Comparison of ENCODE assay signal across 16 mouse cellular contexts in genomic region chr16:93609796-93610195, GRCm38 (mm10). TPM values are rescaled to one million over a fixed set of nuclear protein-coding genes. Genes with fewer than 3 reads are reported as not detected.
DNase-seq lines count a peak whose midpoint lies in the region.
"Had no signal": no experiment of that assay in that cellular context is flagged by ENCODE, and none has a peak within 500 bp of the region (broad histone marks: within the 10 kb centered on the region; RNA-seq: fewer than 3 reads in every experiment).

No protein-coding gene starts in this region.

- DNase-seq in heart, adult 11 months = peak; percentile 61
- no peak for DNase-seq in heart, postnatal 14 days
- peak; percentile 1 for DNase-seq in retina, embryonic 14.5 days (ENCODE audit: low spot score)
- DNase-seq in retina, postnatal 1 day = no peak
- peak; percentile 0 for DNase-seq in ZHBTc4 (ENCODE audit: low read depth, low spot score)
- DNase-seq in layer of hippocampus, postnatal 25 days (ENCODE audit: extremely low spot score in 1 of 2, low spot score in 1 of 2) = no peak
- DNase-seq in B cell, adult 2 months = no peak
- DNase-seq: adrenal gland, postnatal 10 days; cerebellum, adult 11-12 months; cerebellum, adult 9-11 months; cerebellum, postnatal 36 days; forebrain, postnatal 0 days; gastrocnemius, postnatal 14 days; heart, postnatal 4 days had no signal

- intact Hi-C loops in heart, postnatal 14 days (cut with DNase I) = loop anchor here (10.0 kb wide), 1 partner anchor 155 kb away; no protein-coding TSS in a partner anchor

RNA-seq across cellular contexts. Expression of gene Cbr1, which starts 4.1 kb away (rescaled TPM):
- 10 to 100 TPM; 24.0 to 26.6 TPM for total RNA-seq in heart, postnatal 14 days (2021)
- 10 to 100 TPM; 67.9 to 76.2 TPM for total RNA-seq in layer of hippocampus, postnatal 25 days (2021)

RNA-seq across cellular contexts. Expression of gene Setd4, which starts 5.9 kb away (rescaled TPM):
- total RNA-seq in heart, postnatal 14 days (2021) = 1 to 10 TPM; 1.6 TPM
- 10 to 100 TPM in 1 of 2 experiments, 1 to 10 TPM in 1; 7.0 to 11.6 TPM for total RNA-seq in layer of hippocampus, postnatal 25 days (2021)

RNA-seq across cellular contexts. Expression of gene Gm5678, which starts 18.1 kb away (rescaled TPM):
- 1 to 10 TPM; 1.3 TPM for total RNA-seq in heart, postnatal 14 days (2021)
- 1 to 10 TPM; 3.5 to 3.6 TPM for total RNA-seq in layer of hippocampus, postnatal 25 days (2021)
- total RNA-seq: ES-E14; forebrain, postnatal 0 days; granulocyte monocyte progenitor cell, adult 5-6 weeks had no signal

Comparison
In these comparisons a context has a peak if more than half of its experiments do, and no peak if none do; other contexts are left out.
1. DNase-seq: peak in heart, adult 11 months (single experiment), retina, embryonic 14.5 days (single experiment) and ZHBTc4 (single experiment); none in heart, postnatal 14 days (0 of 2), retina, postnatal 1 day (single experiment), layer of hippocampus, postnatal 25 days (0 of 2) and B cell, adult 2 months (0 of 2).